Mouse (Mus musculus): Measurements from ENCODE around the gene Vmn1r169. TPM values are rescaled to one million over a fixed set of nuclear protein-coding genes. Genes with fewer than 3 reads are reported as not detected.
"Not testable (repeated sequence)": the region's sequence is repeated elsewhere in the genome, so short reads cannot be mapped to it uniquely, and the experiment has no call there.

Gene Vmn1r169
- polyA plus RNA-seq (2016; fragmentation: Nextera tagmentation; extraction: Ambion mirVana) = not detected in 2 replicates

GRCm38 (mm10) chr7:23575226-23575625 lies at the start of gene Vmn1r169:
Gene Vmn1r169 (plus strand): TSS chr7:23575526.
- not testable (repeated sequence) for H3K9ac ChIP-seq; H3K27ac ChIP-seq (ENCODE audit: poor library complexity, severe bottlenecking); H3K9me3 ChIP-seq (replicated peaks); H3K4me1 ChIP-seq (replicated peaks); ATAC-seq (ENCODE audit: insufficient number of reproducible peaks, low FRiP score); H3K4me2 ChIP-seq; H3K27me3 ChIP-seq (replicated peaks); H3K36me3 ChIP-seq; H3K4me3 ChIP-seq
- 67% methylated on average over 1 of the region's 2 CpGs for WGBS

GRCm38 (mm10) chr7:23539432-23539831 lies 35.9 kb upstream of the Vmn1r169 start, which contains the start of gene Vmn1r168:
Gene Vmn1r168 (plus strand): TSS chr7:23539732.
- ATAC-seq (ENCODE audit: insufficient number of reproducible peaks, low FRiP score); H3K4me2 ChIP-seq; H3K27ac ChIP-seq (ENCODE audit: poor library complexity, severe bottlenecking); H3K9ac ChIP-seq; H3K4me3 ChIP-seq; H3K36me3 ChIP-seq; H3K4me1 ChIP-seq (replicated peaks); H3K27me3 ChIP-seq (replicated peaks): not testable (repeated sequence)
- H3K9me3 ChIP-seq (replicated peaks) = peaks cover 12% of the 10 kb centered on the region
- WGBS = no CpG with 5 or more reads among the region's 1 CpGs

- WGBS = 28% methylated on average over 1 of the region's 1 CpGs
- not testable (repeated sequence) for H3K4me1 ChIP-seq (replicated peaks); H3K27me3 ChIP-seq (replicated peaks); H3K4me3 ChIP-seq; H3K9ac ChIP-seq; H3K4me2 ChIP-seq; ATAC-seq (ENCODE audit: insufficient number of reproducible peaks, low FRiP score); H3K36me3 ChIP-seq; H3K9me3 ChIP-seq (replicated peaks); H3K27ac ChIP-seq (ENCODE audit: poor library complexity, severe bottlenecking)
Observed at GRCm38 (mm10) chr7:23605875-23606274, 30.5 kb downstream of the Vmn1r169 start, which contains the start of gene Vmn1r170. Gene Vmn1r170 (plus strand): TSS chr7:23606175.

Other genes starting within 250 kb of the Vmn1r169 start
- gene Nlrp5, start 189.6 kb upstream of the Vmn1r169 start, polyA plus RNA-seq (2016; fragmentation: Nextera tagmentation; extraction: Ambion mirVana) = not detected in 2 replicates
- not detected in 2 replicates for gene Vmn1r167, start 68.3 kb upstream of the Vmn1r169 start, polyA plus RNA-seq (2016; fragmentation: Nextera tagmentation; extraction: Ambion mirVana)
- gene Vmn1r168, start 35.8 kb upstream of the Vmn1r169 start, polyA plus RNA-seq (2016; fragmentation: Nextera tagmentation; extraction: Ambion mirVana) = not detected in 2 replicates
- not detected in 2 replicates for gene Vmn1r170, start 30.6 kb downstream of the Vmn1r169 start, polyA plus RNA-seq (2016; fragmentation: Nextera tagmentation; extraction: Ambion mirVana)
- not detected in 2 replicates for gene Vmn1r171, start 55.2 kb downstream of the Vmn1r169 start, polyA plus RNA-seq (2016; fragmentation: Nextera tagmentation; extraction: Ambion mirVana)
- not detected in 2 replicates for gene Vmn1r172, start 82.8 kb downstream of the Vmn1r169 start, polyA plus RNA-seq (2016; fragmentation: Nextera tagmentation; extraction: Ambion mirVana)
- gene Vmn1r173, start 125.2 kb downstream of the Vmn1r169 start, polyA plus RNA-seq (2016; fragmentation: Nextera tagmentation; extraction: Ambion mirVana) = not detected in 2 replicates
- gene Vmn1r174, start 176.7 kb downstream of the Vmn1r169 start, polyA plus RNA-seq (2016; fragmentation: Nextera tagmentation; extraction: Ambion mirVana) = not detected in 2 replicates
- not detected in 2 replicates for gene Vmn1r175, start 235.1 kb downstream of the Vmn1r169 start, polyA plus RNA-seq (2016; fragmentation: Nextera tagmentation; extraction: Ambion mirVana)